Mouse (Mus musculus) forebrain, postnatal 0 days (tissue): ENCODE results near the gene Gm49355. TPM values are rescaled to one million over a fixed set of nuclear protein-coding genes. Genes with fewer than 3 reads are reported as not detected.
A peak's percentile ranks its signal among the peaks of the same experiment; 100 is the strongest.

Experiments used
- ATAC-seq: fragments of 200-750 bp; cut with Nextera tagmentation; 2 replicates; pipeline ENCODE4 v1.8.0; 2017; ENCODE audit warnings: mild to moderate bottlenecking, moderate library complexity
- DNase-seq: peaks from one replicate; pipeline ENCODE4 v3.0.0-alpha.2; 2015
- H3K27ac ChIP-seq: fragments of 300-500 bp; sonication (generic); 2 replicates; pipeline ENCODE4 v1.5.1; 2014; ENCODE audit warnings: low read depth, mild to moderate bottlenecking, antibody characterized with exemption, low read length, moderate library complexity, mixed read lengths
- H3K27me3 ChIP-seq: fragments of 300-500 bp; sonication (generic); 2 replicates; pipeline ENCODE4 v1.6.1; 2014; ENCODE audit warnings: mild to moderate bottlenecking, low read length, mixed read lengths; ENCODE audit not compliant: insufficient read depth
- H3K36me3 ChIP-seq: fragments of 300-500 bp; sonication (generic); 2 replicates; pipeline ENCODE4 v1.6.1; 2014; ENCODE audit warnings: mild to moderate bottlenecking, moderate library complexity; ENCODE audit not compliant: insufficient read depth
- H3K4me1 ChIP-seq: fragments of 300-500 bp; sonication (generic); 2 replicates; pipeline ENCODE4 v1.6.1; 2014; ENCODE audit warnings: antibody characterized with exemption; ENCODE audit not compliant: insufficient read depth
- H3K4me2 ChIP-seq: fragments of 300-500 bp; sonication (generic); 2 replicates; pipeline ENCODE4 v1.6.1; 2014; ENCODE audit warnings: low read depth, mild to moderate bottlenecking, moderate library complexity
- H3K4me3 ChIP-seq: fragments of 300-500 bp; sonication (generic); 2 replicates; pipeline ENCODE4 v1.5.1; 2014; ENCODE audit warnings: low read depth, low read length, mixed read lengths
- H3K9ac ChIP-seq: fragments of 300-500 bp; sonication (generic); 2 replicates; pipeline ENCODE4 v1.6.1; 2014; ENCODE audit warnings: mild to moderate bottlenecking
- H3K9me3 ChIP-seq: fragments of 300-500 bp; sonication (generic); 2 replicates; pipeline ENCODE4 v1.6.1; 2016; ENCODE audit warnings: low read length
- CTCF ChIP-seq: sonication (generic); IDR thresholded peaks from 2 replicates; pipeline ENCODE4 v1.5.1; 2016; ENCODE audit warnings: antibody characterized with exemption, control low read depth, low read depth
- WGBS: fragments of 180-500 bp; shearing (Covaris S2); extraction: QIAGEN DNeasy Blood & Tissue Kit; methylation state at CpG from one replicate; pipeline ENCODE4 v1.1.7; 2014; 5-methylcytosine and 5-hydroxymethylcytosine counted together
- polyA plus RNA-seq: library from polyadenylated mRNA; unstranded; fragments of >200 nt; fragmentation: Nextera tagmentation; extraction: Ambion mirVana; gene quantifications from 2 replicates; pipeline ENCODE4 v1.2.1, GENCODE M21; 2015
- total RNA-seq: library from RNA; depleted of rRNA; stranded (reverse); fragments of >200 nt; gene quantifications from 2 replicates; pipeline ENCODE4 v1.2.3, GENCODE M21; 2014

Gm49355 gene
- total and polyA plus RNA-seq, 2 experiments from 2014 or later = 0.21 TPM; not detected in 1

DNA sequence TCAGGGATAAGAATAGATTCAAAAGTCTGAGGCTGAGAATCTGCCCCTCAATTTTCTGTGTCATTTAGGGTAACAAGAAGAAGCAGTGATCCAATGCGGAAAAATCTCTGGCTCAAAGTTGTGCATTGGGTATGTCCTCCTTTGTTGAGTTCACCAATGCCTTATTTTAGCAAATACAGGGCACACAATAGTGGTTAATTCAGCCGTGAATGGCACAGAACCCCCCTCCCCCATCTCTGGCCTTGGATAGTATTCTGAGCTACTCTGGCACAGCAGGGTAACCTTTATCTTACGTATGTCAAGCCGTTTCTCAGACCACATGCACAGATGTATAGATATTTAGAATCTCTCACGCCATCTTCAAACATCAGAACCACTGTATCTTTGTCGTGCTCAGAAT lies 15.9 kb downstream of the Gm49355 start:
- Histone ChIP-seq H3K9me3 (no peaks in the 10 kb centered on the region), H3K4me2 (no peak overlapping the region), H3K4me1 (no peaks in the 10 kb centered on the region), H3K9ac (no peak overlapping the region), H3K27me3 (no peaks in the 10 kb centered on the region), H3K36me3 (no peaks in the 10 kb centered on the region; the same call in 1 of the 2 replicates), H3K4me3 (no peak overlapping the region), H3K27ac (no peak overlapping the region)
- DNase-seq (no peak), ATAC-seq (no peak)
- WGBS = 24% methylated on average over 6 of the region's 6 CpGs
- no peak for TF ChIP-seq CTCF

DNA sequence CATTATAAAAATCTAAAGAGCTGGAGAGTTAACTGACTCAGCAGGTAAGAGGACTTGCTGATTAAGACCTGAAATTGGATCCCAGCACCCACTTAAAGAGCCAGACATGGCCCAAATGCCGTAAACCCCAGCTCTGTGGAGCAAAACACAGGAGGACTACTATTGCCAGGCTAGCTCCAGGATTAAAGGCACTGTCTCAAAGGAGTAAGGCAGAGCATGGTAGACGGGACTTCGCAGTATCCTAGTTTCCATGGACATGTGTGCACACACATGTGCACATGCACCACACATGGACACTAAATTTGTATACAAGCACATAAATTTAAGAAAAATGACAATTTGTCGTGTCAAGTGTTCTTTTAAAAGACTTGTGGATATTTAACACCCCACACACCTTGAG lies 16.5 kb downstream of the Gm49355 start:
- Histone ChIP-seq H3K4me3 (no peak overlapping the region), H3K4me1 (no peaks in the 10 kb centered on the region), H3K27me3 (no peaks in the 10 kb centered on the region), H3K4me2 (no peak overlapping the region), H3K36me3 (no peaks in the 10 kb centered on the region; the same call in 1 of the 2 replicates), H3K27ac (no peak overlapping the region), H3K9ac (no peak overlapping the region), H3K9me3 (no peaks in the 10 kb centered on the region)
- ATAC-seq = no peak
- 63% methylated on average over 4 of the region's 4 CpGs for WGBS
- no peak for DNase-seq
- no peak for TF ChIP-seq CTCF

DNA sequence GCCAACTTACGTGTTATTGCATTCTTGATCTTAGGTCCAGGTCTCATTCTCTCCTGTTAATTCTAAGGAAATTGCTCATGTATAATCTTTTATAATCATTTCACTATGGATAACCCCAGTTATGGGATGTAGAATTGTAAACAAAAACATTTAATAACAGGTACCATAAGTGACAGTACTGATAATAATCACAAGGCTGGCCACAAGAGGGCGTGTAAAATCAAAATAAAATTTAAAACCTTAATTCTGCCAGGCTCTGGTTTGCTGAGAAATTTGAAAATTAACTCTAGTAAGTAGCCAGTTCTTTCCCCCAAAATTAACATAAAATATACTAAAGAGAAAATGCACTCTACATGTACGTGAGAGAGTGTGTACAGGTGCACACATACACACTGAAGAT lies 16.9 kb downstream of the Gm49355 start:
- 53% methylated on average over 3 of the region's 3 CpGs for WGBS
- Histone ChIP-seq H3K4me2 (no peak overlapping the region), H3K4me3 (no peak overlapping the region), H3K9me3 (no peaks in the 10 kb centered on the region), H3K36me3 (no peaks in the 10 kb centered on the region; the same call in 1 of the 2 replicates), H3K27me3 (no peaks in the 10 kb centered on the region), H3K27ac (no peak overlapping the region), H3K9ac (no peak overlapping the region), H3K4me1 (no peaks in the 10 kb centered on the region)
- TF ChIP-seq CTCF = peak; percentile 62
- ATAC-seq (no peak), DNase-seq (peak; percentile 71)

DNA sequence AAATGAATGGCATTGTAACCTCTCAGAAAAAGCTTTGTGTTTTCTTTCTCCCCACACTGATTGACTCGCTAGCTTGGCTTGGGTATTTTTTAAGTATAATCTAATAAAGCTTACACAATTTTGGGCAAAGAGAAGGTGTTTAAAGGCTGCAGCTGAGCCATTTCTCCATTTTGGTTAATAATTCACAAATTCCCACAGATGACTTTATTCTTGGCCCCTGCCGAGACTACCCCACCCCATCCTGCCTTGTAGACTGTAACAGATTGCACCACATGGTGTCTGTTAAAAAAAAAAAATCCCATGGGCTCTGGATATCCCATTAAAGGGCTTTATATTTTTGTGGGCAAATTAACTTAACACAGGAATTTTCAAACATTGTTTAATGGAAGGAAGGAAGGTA lies 19.3 kb downstream of the Gm49355 start:
- no peak for TF ChIP-seq CTCF
- WGBS = 47% methylated on average over 2 of the region's 2 CpGs
- Histone ChIP-seq H3K27me3 (no peaks in the 10 kb centered on the region), H3K9me3 (no peaks in the 10 kb centered on the region), H3K4me2 (no peak overlapping the region), H3K4me3 (no peak overlapping the region), H3K4me1 (no peaks in the 10 kb centered on the region), H3K9ac (no peak overlapping the region), H3K27ac (no peak overlapping the region), H3K36me3 (no peaks in the 10 kb centered on the region; the same call in 1 of the 2 replicates)
- no peak for DNase-seq
- no peak for ATAC-seq

DNA sequence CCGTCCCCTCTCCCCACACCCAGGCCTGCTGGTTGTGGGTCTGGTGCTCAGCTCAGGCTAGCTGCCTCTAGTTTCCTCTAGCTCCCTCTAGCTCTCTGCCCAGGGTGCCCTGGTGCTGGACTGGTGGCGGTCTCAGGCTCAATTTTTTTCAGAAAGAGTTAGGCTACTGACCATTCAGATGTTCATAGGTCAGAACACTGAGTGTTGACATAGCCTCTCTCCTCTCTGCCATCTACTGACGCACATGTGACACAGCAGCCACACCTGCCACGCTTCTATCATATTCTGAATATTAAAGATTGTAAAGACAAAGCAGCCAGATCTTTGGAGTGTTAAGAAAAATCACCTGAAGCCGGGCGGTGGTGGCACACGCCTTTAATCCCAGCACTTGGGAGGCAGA lies 49.8 kb downstream of the Gm49355 start:
- H3K36me3 ChIP-seq = no peaks in the 10 kb centered on the region
- no peaks in the 10 kb centered on the region for H3K4me1 ChIP-seq
- H3K4me3 ChIP-seq = no peak overlapping the region
- H3K9ac ChIP-seq = no peak overlapping the region
- no peaks in the 10 kb centered on the region for H3K27me3 ChIP-seq
- H3K9me3 ChIP-seq = no peaks in the 10 kb centered on the region
- WGBS = 88% methylated on average over 7 of the region's 7 CpGs
- ATAC-seq (no peak), DNase-seq (no peak)
- H3K4me2 ChIP-seq = no peak overlapping the region
- no peak overlapping the region for H3K27ac ChIP-seq
- no peak for TF ChIP-seq CTCF

DNA sequence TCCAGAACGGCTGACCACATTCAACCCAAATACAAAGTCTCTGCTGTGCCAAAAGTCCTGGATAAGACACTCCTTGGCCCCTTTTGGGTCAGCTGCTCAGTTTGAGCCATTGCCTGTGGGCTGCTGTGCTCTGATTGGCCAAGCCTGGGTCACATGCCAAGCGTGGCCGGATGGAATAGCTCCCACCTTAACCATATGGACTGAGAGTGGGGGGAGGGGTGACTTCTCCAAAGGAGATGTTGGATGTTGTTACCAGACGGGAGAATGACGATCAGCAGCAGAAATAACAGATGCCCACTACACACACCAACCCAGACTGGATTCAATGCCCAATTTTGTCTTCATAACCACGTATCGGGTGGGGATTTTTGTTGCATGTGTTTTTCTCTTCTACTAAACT lies 51.1 kb downstream of the Gm49355 start:
- H3K9ac ChIP-seq = no peak overlapping the region
- H3K4me1 ChIP-seq = 0 out of 2 replicates have a peak, but pooled peaks cover 2% of the 10 kb centered on the region
- no peak overlapping the region for H3K27ac ChIP-seq
- ATAC-seq = no peak
- TF ChIP-seq CTCF = no peak
- no peak for DNase-seq
- 53% methylated on average over 7 of the region's 7 CpGs for WGBS
- no peak overlapping the region for H3K4me2 ChIP-seq
- H3K27me3 ChIP-seq = peaks cover 8% of the 10 kb centered on the region
- H3K4me3 ChIP-seq = no peak overlapping the region
- H3K36me3 ChIP-seq = no peaks in the 10 kb centered on the region
- no peaks in the 10 kb centered on the region for H3K9me3 ChIP-seq

DNA sequence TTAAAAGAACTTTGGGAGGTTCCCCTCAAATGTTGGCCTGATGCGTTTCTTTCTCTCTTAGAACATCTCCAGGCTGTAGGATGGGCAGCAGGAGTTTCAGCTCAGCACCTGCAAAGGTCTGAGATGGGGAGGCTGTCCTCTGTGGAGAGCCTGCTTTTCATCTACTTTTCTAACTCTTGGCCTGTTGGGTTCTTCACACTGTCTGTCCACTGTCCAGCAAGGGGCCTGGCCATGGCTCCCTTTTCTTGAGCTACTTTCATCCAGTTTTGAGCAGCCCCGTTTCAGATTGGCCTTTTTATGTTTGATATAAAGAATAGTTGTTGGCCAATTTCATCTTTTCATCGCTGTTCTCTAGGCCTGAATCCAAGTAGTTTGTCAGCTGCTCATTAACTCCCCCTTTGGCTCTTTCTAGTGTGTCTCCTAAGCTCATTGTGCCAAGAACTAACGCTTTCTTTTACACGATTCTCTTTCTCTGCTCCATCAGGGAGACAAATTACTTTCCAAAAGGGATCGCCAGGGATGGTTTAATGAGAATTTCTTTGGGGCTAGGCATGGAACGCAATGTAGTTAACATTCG lies 53.7 kb downstream of the Gm49355 start:
- no peak for DNase-seq
- no peak overlapping the region for H3K4me2 ChIP-seq

More for the DNA sequence above, 53.7 kb downstream of the Gm49355 start:
- no peak overlapping the region for H3K4me3 ChIP-seq
- ATAC-seq = peak; percentile 64
- 0 out of 2 replicates have a peak, but pooled peaks cover 2% of the 10 kb centered on the region for H3K4me1 ChIP-seq
- WGBS = 7% methylated on average over 8 of the region's 8 CpGs
- H3K27ac ChIP-seq = peak overlapping the region; percentile 62
- H3K36me3 ChIP-seq = no peaks in the 10 kb centered on the region
- H3K9me3 ChIP-seq = no peaks in the 10 kb centered on the region
- H3K9ac ChIP-seq = no peak overlapping the region
- TF ChIP-seq CTCF = 0 out of 2 replicates have a peak, but pooled peaks have one; percentile 19
- H3K27me3 ChIP-seq = peaks cover 10% of the 10 kb centered on the region
